Mouse (Mus musculus) activated CD4-positive, CD25-positive, alpha-beta regulatory T cell (primary cell): ENCODE results near the gene Fbxl17. TPM values are rescaled to one million over a fixed set of nuclear protein-coding genes. Genes with fewer than 3 reads are reported as not detected.

Source experiments
- polyA plus RNA-seq, 2 experiments: library from polyadenylated mRNA; unstranded; fragments of 100-300 nt; shearing (Covaris generic); gene quantifications; one replicate each; pipeline ENCODE4 v1.2.1; 2017

Gene Fbxl17
- 10 to 100 TPM; 26.2 to 41.0 TPM for polyA plus RNA-seq

DNA sequence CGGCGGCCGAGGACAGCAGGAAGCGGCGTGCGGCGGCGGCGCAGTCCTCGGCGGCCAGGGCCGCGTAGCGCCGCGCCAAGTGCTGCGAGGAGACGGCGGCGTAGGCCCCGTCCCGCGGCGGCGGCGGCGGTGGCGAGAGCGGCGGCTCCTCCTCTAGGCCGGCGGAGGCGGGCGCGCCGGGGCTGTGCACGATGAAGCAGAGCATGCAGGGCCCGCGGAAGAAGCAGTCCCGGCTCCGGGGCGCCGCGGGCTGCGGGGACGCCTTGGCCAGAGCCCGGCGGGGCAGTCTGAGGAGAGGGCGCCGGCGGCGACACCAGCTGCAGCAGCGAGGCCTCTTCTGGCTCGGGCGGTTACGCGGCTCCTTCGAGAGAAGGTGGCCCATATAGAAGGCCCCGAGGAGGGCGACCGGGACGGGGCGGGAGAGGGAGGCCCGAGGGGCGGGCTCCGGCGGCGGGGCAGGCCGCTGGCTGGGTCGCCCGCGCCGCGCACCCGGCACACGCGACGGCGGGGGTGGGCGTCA is at the start of gene Fbxl17:
TSS of gene Fbxl17 (minus strand) at position 382 of the 520 bp plus-strand sequence.

